Mouse (Mus musculus) C2C12 (cell line): ENCODE data around the gene Spesp1. TPM values are rescaled to one million over a fixed set of nuclear protein-coding genes. Genes with fewer than 3 reads are reported as not detected.

Source experiments
- H3K27me3 ChIP-seq: one replicate; pipeline ENCODE4 v1.6.1; 2011; ENCODE audit not compliant: control insufficient read depth, insufficient read depth, insufficient read length
- H3K36me3 ChIP-seq: one replicate; pipeline ENCODE4 v1.6.1; 2011; ENCODE audit not compliant: control insufficient read depth, insufficient read depth
- H3K4me3 ChIP-seq: one replicate; pipeline ENCODE4 v1.5.1; 2011; ENCODE audit warnings: mild to moderate bottlenecking, control low read depth; ENCODE audit not compliant: poor library complexity, insufficient read depth, severe bottlenecking
- H3K79me2 ChIP-seq: one replicate; pipeline ENCODE4 v1.6.1; 2011; ENCODE audit not compliant: control insufficient read depth, insufficient read depth
- H3K79me3 ChIP-seq: one replicate; pipeline ENCODE4 v1.6.1; 2011; ENCODE audit warnings: low read depth, control low read depth
- H3ac ChIP-seq: one replicate; pipeline ENCODE3; 2011; ENCODE audit warnings: low read depth; ENCODE audit not compliant: control insufficient read depth, insufficient read length
- CEBPB ChIP-seq: IDR thresholded peaks from one replicate; pipeline ENCODE4 v1.6.1; 2011; ENCODE audit warnings: low read depth, mild to moderate bottlenecking, control low read depth, moderate library complexity
- CTCF ChIP-seq: IDR thresholded peaks from one replicate; pipeline ENCODE4 v1.5.1; 2011; ENCODE audit not compliant: control insufficient read depth, insufficient read depth, insufficient read length
- FOSL1 ChIP-seq: IDR thresholded peaks from one replicate; pipeline ENCODE4 v1.8.0; 2011; ENCODE audit warnings: mild to moderate bottlenecking, low read length; ENCODE audit not compliant: poor library complexity, insufficient read depth, severe bottlenecking
- MAX ChIP-seq: IDR thresholded peaks from one replicate; pipeline ENCODE4 v1.6.1; 2011; ENCODE audit warnings: mild to moderate bottlenecking, control low read depth
- MYOD1 ChIP-seq: IDR thresholded peaks from one replicate; pipeline ENCODE4 v1.6.1; 2011; ENCODE audit warnings: low read depth; ENCODE audit not compliant: control insufficient read depth, insufficient read length
- MYOG ChIP-seq: IDR thresholded peaks from one replicate; pipeline ENCODE4 v1.6.1; 2011; ENCODE audit not compliant: control insufficient read depth, insufficient read length; ENCODE audit errors: extremely low read depth
- USF1 ChIP-seq: IDR thresholded peaks from one replicate; pipeline ENCODE4 v1.6.1; 2011; ENCODE audit warnings: low read depth, mild to moderate bottlenecking, control low read depth, moderate library complexity
- long read RNA-seq, 2 experiments: library from polyadenylated mRNA; unstranded; transcript quantifications; one replicate each; pipeline ENCODE4 v2.0.0; 2019 to 2020
- polyA plus RNA-seq: library from polyadenylated mRNA; unstranded; fragments of >200 nt; fragmentation: generic; extraction: Trizol; gene quantifications from one replicate; pipeline ENCODE4 v1.2.1, GENCODE M21; 2012; ENCODE audit warnings: missing spikeins

Gene Spesp1
- polyA plus RNA-seq: not detected
- long read RNA-seq, experiment 1: 0 reads
- long read RNA-seq, experiment 2: 0 reads

- H3ac ChIP-seq: no peak within 1 kb of the TSS
- no peak for TF ChIP-seq MAX
- no peak for TF ChIP-seq MYOG
- H3K27me3 ChIP-seq: no peaks in the 10 kb centered on the region
- H3K79me2 ChIP-seq: no peaks in the 10 kb centered on the region
- no peaks in the 10 kb centered on the region for H3K36me3 ChIP-seq
- no peak within 1 kb of the TSS for H3K4me3 ChIP-seq
- no peaks in the 10 kb centered on the region for H3K79me3 ChIP-seq
These were observed at the start of gene Spesp1 for GRCm38 (mm10) chr9:62281991-62282390. Spesp1 (minus strand) TSS chr9:62282208.

GRCm38 (mm10) chr9:62325965-62326364 is 44.0 kb upstream of the Spesp1 start:
- Histone ChIP-seq H3K36me3 (no peaks in the 10 kb centered on the region), H3K79me3 (no peaks in the 10 kb centered on the region), H3K79me2 (no peaks in the 10 kb centered on the region), H3K4me3 (no peak overlapping the region), H3K27me3 (no peaks in the 10 kb centered on the region), H3ac (no peak overlapping the region)
- TF ChIP-seq USF1 (no peak), FOSL1 (no peak), CTCF (no peak), MYOG (no peak), MAX (no peak), CEBPB (no peak), MYOD1 (no peak)

- TF ChIP-seq MAX (no peak), USF1 (no peak), MYOD1 (no peak), CTCF (no peak), CEBPB (no peak), MYOG (no peak), FOSL1 (no peak)
- H3K79me2 ChIP-seq: no peaks in the 10 kb centered on the region
- no peaks in the 10 kb centered on the region for H3K79me3 ChIP-seq
- peaks cover 4% of the 10 kb centered on the region for H3K27me3 ChIP-seq
- no peak overlapping the region for H3K4me3 ChIP-seq
- H3K36me3 ChIP-seq: no peaks in the 10 kb centered on the region
- no peak overlapping the region for H3ac ChIP-seq
These were observed 41.8 kb upstream of the Spesp1 start for GRCm38 (mm10) chr9:62323816-62324215.

GRCm38 (mm10) chr9:62318729-62319128 is 36.7 kb upstream of the Spesp1 start:
- TF ChIP-seq MYOG (no peak), MAX (no peak), USF1 (no peak), CEBPB (no peak)
- H3K4me3 ChIP-seq: no peak overlapping the region

GRCm38 (mm10) chr9:62315556-62315955 is 33.5 kb upstream of the Spesp1 start:
- TF ChIP-seq MYOD1 (no peak), MYOG (no peak), MAX (no peak), CEBPB (no peak), USF1 (no peak), FOSL1 (no peak), CTCF (no peak)
- Histone ChIP-seq H3ac (no peak overlapping the region), H3K4me3 (no peak overlapping the region), H3K79me3 (no peaks in the 10 kb centered on the region), H3K36me3 (no peaks in the 10 kb centered on the region), H3K27me3 (peaks cover 7% of the 10 kb centered on the region), H3K79me2 (no peaks in the 10 kb centered on the region)

More at GRCm38 (mm10) chr9:62318729-62319128, 36.7 kb upstream of the Spesp1 start:
- peaks cover 7% of the 10 kb centered on the region for H3K27me3 ChIP-seq
- no peak overlapping the region for H3ac ChIP-seq
- no peaks in the 10 kb centered on the region for H3K36me3 ChIP-seq
- H3K79me2 ChIP-seq: no peaks in the 10 kb centered on the region
- no peaks in the 10 kb centered on the region for H3K79me3 ChIP-seq

GRCm38 (mm10) chr9:62296891-62297290 is 14.9 kb upstream of the Spesp1 start:
- Histone ChIP-seq H3ac (no peak overlapping the region), H3K79me3 (no peaks in the 10 kb centered on the region)
- TF ChIP-seq CEBPB (no peak), CTCF (no peak), FOSL1 (no peak), MAX (no peak), MYOG (no peak), USF1 (no peak), MYOD1 (no peak)

More at GRCm38 (mm10) chr9:62296891-62297290, 14.9 kb upstream of the Spesp1 start:
- H3K4me3 ChIP-seq: no peak overlapping the region
- H3K27me3 ChIP-seq: no peaks in the 10 kb centered on the region
- no peaks in the 10 kb centered on the region for H3K79me2 ChIP-seq
- H3K36me3 ChIP-seq: no peaks in the 10 kb centered on the region
